In the genomic region with DNA sequence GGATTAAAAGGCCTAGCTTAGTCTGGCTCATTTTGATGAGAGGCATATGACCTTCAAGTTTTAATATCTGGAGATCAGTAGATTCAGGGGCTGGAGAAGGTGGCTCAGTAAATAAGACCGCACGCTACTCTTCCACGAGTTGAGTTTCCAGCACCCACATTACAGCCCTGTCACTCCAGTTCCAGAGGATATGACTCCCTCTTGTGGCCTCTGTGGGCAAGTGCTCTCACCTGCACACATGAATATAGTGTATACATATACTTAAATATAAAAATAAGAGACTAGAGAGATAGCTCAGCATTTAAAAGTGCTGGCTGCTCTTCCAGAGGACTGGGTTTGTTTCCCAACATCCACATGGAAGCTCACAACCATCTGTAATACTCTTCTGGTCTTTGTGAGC, we compare ENCODE assay signal across 20 mouse cellular contexts.
DNase-seq lines count a peak whose midpoint lies in the region; ATAC-seq and TF ChIP-seq lines count a peak whose summit lies in the region.
"Had no signal": no experiment of that assay in that cellular context is flagged by ENCODE, and none has a peak within 500 bp of the region (broad histone marks: within the 10 kb centered on the region; RNA-seq: fewer than 3 reads in every experiment).

No protein-coding gene starts in this region.

- no peak overlapping the region for H3K9ac ChIP-seq in intestine, postnatal 0 days (ENCODE audit: low read depth, low read length)
- no peak overlapping the region for H3K9ac ChIP-seq in intestine, embryonic 15.5 days
- H3K9ac ChIP-seq in lung, postnatal 0 days (replicated peaks; ENCODE audit: low read depth) = no peak overlapping the region
- H3K9ac ChIP-seq in stomach, postnatal 0 days (ENCODE audit: low read length) = no peak overlapping the region
- H3K9ac ChIP-seq: forebrain, embryonic 13.5 days; hindbrain, embryonic 12.5 days had no signal

- TF ChIP-seq CTCF in intestine, postnatal 0 days (IDR thresholded peaks at IDR 0.05; ENCODE audit: low read depth) = peak; percentile 38
- peak; percentile 29; the same call in 1 of the 2 replicates for TF ChIP-seq CTCF in lung, postnatal 0 days (IDR thresholded peaks at IDR 0.05)
- no peak for TF ChIP-seq CTCF in lung, adult 2 months (IDR thresholded peaks at IDR 0.05; ENCODE audit: insufficient read depth, low read length)
- TF ChIP-seq CTCF in G1E (IDR thresholded peaks at IDR 0.05; ENCODE audit: low read depth, low read length) = no peak
- peak; percentile 41 for TF ChIP-seq CTCF in stomach, postnatal 0 days (IDR thresholded peaks at IDR 0.05; ENCODE audit: low read depth)

- H3K4me2 ChIP-seq in intestine, postnatal 0 days (replicated peaks; ENCODE audit: low read depth) = no peak overlapping the region
- no peak overlapping the region for H3K4me2 ChIP-seq in intestine, embryonic 15.5 days (replicated peaks)
- no peak overlapping the region for H3K4me2 ChIP-seq in lung, postnatal 0 days (replicated peaks; ENCODE audit: low read depth, low read length)
- H3K4me2 ChIP-seq in stomach, postnatal 0 days (replicated peaks; ENCODE audit: low read depth) = no peak overlapping the region
- H3K4me2 ChIP-seq: forebrain, embryonic 13.5 days; hindbrain, embryonic 12.5 days had no signal

- no peaks in the 10 kb centered on the region for H3K4me1 ChIP-seq in intestine, postnatal 0 days (replicated peaks; ENCODE audit: control insufficient read depth, insufficient read depth, low read length)
- no peaks in the 10 kb centered on the region for H3K4me1 ChIP-seq in intestine, embryonic 15.5 days (replicated peaks)
- H3K4me1 ChIP-seq in lung, postnatal 0 days (ENCODE audit: insufficient read depth, low read depth, low read length) = no peaks in the 10 kb centered on the region
- H3K4me1 ChIP-seq in lung, adult 2 months (ENCODE audit: control insufficient read depth, insufficient read depth, low read length) = no peaks in the 10 kb centered on the region
- no peaks in the 10 kb centered on the region for H3K4me1 ChIP-seq in G1E (ENCODE audit: insufficient read depth, low read depth, low read length)
- no peaks in the 10 kb centered on the region for H3K4me1 ChIP-seq in stomach, postnatal 0 days (replicated peaks; ENCODE audit: control insufficient read depth, insufficient read depth)
- H3K4me1 ChIP-seq: forebrain, embryonic 13.5 days; hindbrain, embryonic 12.5 days had no signal

- H3K27ac ChIP-seq in intestine, postnatal 0 days (ENCODE audit: low read depth, low read length) = 0 out of 2 replicates have a peak overlapping the region, but pooled peaks have one; percentile 41
- H3K27ac ChIP-seq in intestine, embryonic 15.5 days = no peak overlapping the region
- H3K27ac ChIP-seq in lung, postnatal 0 days (ENCODE audit: low read length) = no peak overlapping the region
- H3K27ac ChIP-seq in stomach, postnatal 0 days (replicated peaks) = no peak overlapping the region
- H3K27ac ChIP-seq: forebrain, embryonic 13.5 days; hindbrain, embryonic 12.5 days had no signal

- WGBS in intestine, postnatal 0 days = 95% methylated on average over 3 of the region's 3 CpGs
- 92% methylated on average over 3 of the region's 3 CpGs for WGBS in intestine, embryonic 15.5 days
- 92% methylated on average over 3 of the region's 3 CpGs for WGBS in lung, postnatal 0 days
- 93% methylated on average over 3 of the region's 3 CpGs for WGBS in lung, adult 2 months
- 94% methylated on average over 3 of the region's 3 CpGs for WGBS in stomach, postnatal 0 days

- H3K27me3 ChIP-seq in intestine, postnatal 0 days (replicated peaks; ENCODE audit: control insufficient read depth, insufficient read depth, low read length) = no peaks in the 10 kb centered on the region
- no peaks in the 10 kb centered on the region for H3K27me3 ChIP-seq in intestine, embryonic 15.5 days (replicated peaks)
- no peaks in the 10 kb centered on the region for H3K27me3 ChIP-seq in lung, postnatal 0 days (replicated peaks; ENCODE audit: insufficient read depth, low read length)
- H3K27me3 ChIP-seq in G1E (ENCODE audit: insufficient read depth, low read length) = no peaks in the 10 kb centered on the region
- no peaks in the 10 kb centered on the region for H3K27me3 ChIP-seq in stomach, postnatal 0 days (ENCODE audit: control insufficient read depth, insufficient read depth, low read length)
- H3K27me3 ChIP-seq: forebrain, embryonic 13.5 days; hindbrain, embryonic 12.5 days; Patski had no signal

- H3K9me3 ChIP-seq in intestine, postnatal 0 days (ENCODE audit: control insufficient read depth) = no peaks in the 10 kb centered on the region
- H3K9me3 ChIP-seq in intestine, embryonic 15.5 days = no peaks in the 10 kb centered on the region
- no peaks in the 10 kb centered on the region for H3K9me3 ChIP-seq in lung, postnatal 0 days (ENCODE audit: low read length)
- H3K9me3 ChIP-seq in G1E (replicated peaks) = no peaks in the 10 kb centered on the region
- H3K9me3 ChIP-seq in stomach, postnatal 0 days (ENCODE audit: control insufficient read depth, low read length) = no peaks in the 10 kb centered on the region
- H3K9me3 ChIP-seq: forebrain, embryonic 13.5 days; hindbrain, embryonic 12.5 days had no signal

- peaks cover 87% of the 10 kb centered on the region for H3K36me3 ChIP-seq in intestine, postnatal 0 days (ENCODE audit: control insufficient read depth, insufficient read depth)
- H3K36me3 ChIP-seq in intestine, embryonic 15.5 days = peaks cover 50% of the 10 kb centered on the region
- peaks cover 66% of the 10 kb centered on the region for H3K36me3 ChIP-seq in lung, postnatal 0 days (ENCODE audit: insufficient read depth, low read length)
- H3K36me3 ChIP-seq in G1E (replicated peaks) = peaks cover 99% of the 10 kb centered on the region
- H3K36me3 ChIP-seq in stomach, postnatal 0 days (ENCODE audit: control insufficient read depth, insufficient read depth, low read length) = peaks cover 51% of the 10 kb centered on the region

- no peak for DNase-seq in lung, postnatal 0 days (ENCODE audit: low spot score)
- DNase-seq in lung, adult 2 months = no peak
- no peak for DNase-seq in G1E (ENCODE audit: low spot score)
- DNase-seq in stomach, postnatal 0 days (ENCODE audit: low spot score) = no peak
- DNase-seq: cerebellum, adult 11 months; cerebellum, postnatal 14 days; heart, adult 18-20 months; kidney, adult 11 months; kidney, postnatal 25 days; layer of hippocampus, adult 9-11 months; lung, postnatal 10 days; right cerebral cortex, adult 18-20 months had no signal

- H3K4me3 ChIP-seq in intestine, postnatal 0 days (ENCODE audit: low read depth, low read length) = no peak overlapping the region
- no peak overlapping the region for H3K4me3 ChIP-seq in intestine, embryonic 15.5 days (replicated peaks)
- H3K4me3 ChIP-seq in lung, postnatal 0 days (ENCODE audit: low read depth, low read length) = no peak overlapping the region
- no peak overlapping the region for H3K4me3 ChIP-seq in lung, adult 2 months (replicated peaks; ENCODE audit: extremely low read depth, low read depth, low read length)
- no peak overlapping the region for H3K4me3 ChIP-seq in G1E (ENCODE audit: low read depth, low read length)
- no peak overlapping the region for H3K4me3 ChIP-seq in stomach, postnatal 0 days (ENCODE audit: low read depth, low read length)
- H3K4me3 ChIP-seq: forebrain, embryonic 13.5 days; hindbrain, embryonic 12.5 days had no signal

- TF ChIP-seq POLR2A in lung, adult 2 months (IDR thresholded peaks at IDR 0.05; ENCODE audit: borderline replicate concordance, extremely low read depth, low read depth, low read length) = no peak

- no peak for ATAC-seq in intestine, postnatal 0 days
- ATAC-seq in intestine, embryonic 15.5 days = no peak
- no peak for ATAC-seq in lung, postnatal 0 days
- ATAC-seq in G1E (ENCODE audit: extremely low read depth, insufficient number of reproducible peaks, low FRiP score, poor library complexity, severe bottlenecking) = 0 out of 2 replicates have a peak, but pooled peaks have one; percentile 30
- no peak for ATAC-seq in stomach, postnatal 0 days (ENCODE audit: low FRiP score, low TSS enrichment)
- no peak for ATAC-seq in erythroid progenitor cell, adult 5-6 weeks (replicated peaks; ENCODE audit: low FRiP score, poor library complexity, severe bottlenecking)
- no peak for ATAC-seq in frontal cortex, adult (ENCODE audit: low TSS enrichment)
- ATAC-seq: CD4-positive, CD25-positive, alpha-beta regulatory T cell, adult 4 months; forebrain, embryonic 13.5 days; Patski had no signal

- TF ChIP-seq EP300 in lung, postnatal 0 days (IDR thresholded peaks at IDR 0.05) = no peak
- TF ChIP-seq EP300 in stomach, postnatal 0 days (optimal IDR thresholded peaks at IDR 0.05) = no peak

Comparison
In these comparisons a context has a peak if more than half of its experiments do, and no peak if none do; other contexts are left out.
1. CTCF ChIP-seq: peak in intestine, postnatal 0 days (single experiment), lung, postnatal 0 days (single experiment) and stomach, postnatal 0 days (single experiment); none in lung, adult 2 months (single experiment) and G1E (single experiment).